ENCODE assay signal across 1 mouse cellular context in the genomic region with DNA sequence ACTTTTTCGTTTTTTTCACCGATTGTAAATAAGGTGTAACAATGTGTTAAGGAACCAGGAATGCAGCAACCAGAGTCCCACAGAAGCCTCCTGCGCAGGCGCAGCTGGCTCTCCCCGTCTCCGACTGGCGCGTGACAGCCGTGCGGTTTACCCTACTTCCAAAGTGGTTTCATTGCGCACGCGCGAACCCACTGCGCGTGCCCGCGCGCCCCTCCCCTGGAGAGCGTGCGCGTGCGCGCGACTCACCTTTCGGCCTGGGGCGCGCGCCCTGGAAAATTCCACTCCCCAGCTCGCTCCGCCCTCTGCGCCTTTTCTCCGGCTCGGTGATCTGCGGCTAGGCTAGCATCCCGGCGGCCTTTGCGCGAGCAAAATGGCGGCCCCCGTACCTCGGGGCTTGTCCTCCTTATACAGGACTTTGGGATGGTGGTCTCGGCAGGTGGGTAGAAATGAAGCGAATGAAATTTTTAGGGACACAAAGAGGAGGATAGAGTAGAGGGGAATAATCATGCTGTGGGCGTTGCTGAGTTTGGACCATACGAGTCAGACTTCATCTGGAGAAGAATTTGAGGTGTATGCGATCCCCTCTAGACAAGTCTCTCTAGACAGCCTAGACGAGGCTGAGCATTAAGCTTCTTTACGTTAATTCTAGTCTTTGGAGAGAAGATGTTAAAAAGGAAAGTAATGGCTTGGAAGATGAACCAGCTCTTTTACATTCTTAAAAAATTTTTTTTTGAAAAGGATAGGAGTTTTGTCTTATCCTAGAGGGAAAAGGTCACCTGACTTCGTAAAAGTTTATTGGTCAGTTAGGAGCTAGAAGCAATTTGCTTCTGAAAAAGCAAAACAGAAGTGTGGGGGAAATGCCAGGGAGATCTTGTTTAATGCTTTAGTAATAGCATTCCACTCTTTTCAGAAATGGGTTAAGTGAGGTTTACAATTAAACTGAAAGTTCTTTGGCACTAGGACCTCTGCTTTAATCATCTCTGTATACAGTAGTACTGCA.
TF ChIP-seq lines count a peak whose summit lies in the region.

Gene Mrpl45, plus strand, starts transcription at position 213 of the 1,000 bp plus-strand sequence.

TF ChIP-seq in CH12.LX, 34 proteins besides CTCF, POLR2A, EP300 and RAD21:
- no peak for TF ChIP-seq GABPA (IDR thresholded peaks at IDR 0.05; ENCODE audit: insufficient replicate concordance, low read depth, low read length)
- no peak for TF ChIP-seq ZKSCAN1 (IDR thresholded peaks at IDR 0.05; ENCODE audit: borderline replicate concordance, low read depth, low read length)
- TF ChIP-seq JUND (conservative IDR thresholded peaks at IDR 0.05; ENCODE audit: low read depth, low read length), result peak; percentile 21; the same call in 1 of the 2 replicates
- peak; percentile 88; the same call in 1 of the 2 replicates for TF ChIP-seq MYC (IDR thresholded peaks at IDR 0.05; ENCODE audit: low read depth, low read length)
- TF ChIP-seq SIN3A (IDR thresholded peaks at IDR 0.05; ENCODE audit: low read length), result peak; percentile 90
- TF ChIP-seq ELF1 (IDR thresholded peaks at IDR 0.05; ENCODE audit: low read depth, low read length), result no peak; the same call in 1 of the 2 replicates
- peak; percentile 84 for TF ChIP-seq MAX (IDR thresholded peaks at IDR 0.05; ENCODE audit: low read length)
- peak; percentile 95 for TF ChIP-seq POLR2AphosphoS2 (IDR thresholded peaks at IDR 0.05; ENCODE audit: low read depth, low read length)
- TF ChIP-seq MXI1 (IDR thresholded peaks at IDR 0.05; ENCODE audit: low read depth, low read length), result peak; percentile 76
- TF ChIP-seq ETS1 (conservative IDR thresholded peaks at IDR 0.05; ENCODE audit: low read depth, low read length), result no peak
- peak; percentile 73 for TF ChIP-seq USF1 (IDR thresholded peaks at IDR 0.05; ENCODE audit: low read depth, low read length)
- no peak for TF ChIP-seq E2F4 (IDR thresholded peaks at IDR 0.05; ENCODE audit: insufficient replicate concordance, low read depth, low read length)
- peak; percentile 85; the same call in 1 of the 2 replicates for TF ChIP-seq MAZ (IDR thresholded peaks at IDR 0.05; ENCODE audit: low read depth, low read length)
- TF ChIP-seq USF2 (conservative IDR thresholded peaks at IDR 0.05; ENCODE audit: low read depth, low read length), result peak; percentile 30
- TF ChIP-seq CHD1 (IDR thresholded peaks at IDR 0.05; ENCODE audit: low read depth, low read length), result peak; percentile 95
- no peak for TF ChIP-seq UBTF (IDR thresholded peaks at IDR 0.05; ENCODE audit: low read depth, low read length)
- peak; percentile 99 for TF ChIP-seq NRF1 (IDR thresholded peaks at IDR 0.05; ENCODE audit: low read depth, low read length)
- no peak for TF ChIP-seq MAFK (IDR thresholded peaks at IDR 0.05; ENCODE audit: insufficient replicate concordance, low read length)
- no peak for TF ChIP-seq SMC3 (IDR thresholded peaks at IDR 0.05; ENCODE audit: low read depth, low read length)
- TF ChIP-seq RCOR1 (conservative IDR thresholded peaks at IDR 0.05; ENCODE audit: low read depth, low read length), result peak; percentile 71; the same call in 1 of the 2 replicates
- peak; percentile 72; the same call in 1 of the 2 replicates for TF ChIP-seq KAT2A (IDR thresholded peaks at IDR 0.05; ENCODE audit: insufficient replicate concordance, low read length)
- TF ChIP-seq TCF12 (IDR thresholded peaks at IDR 0.05; ENCODE audit: low read depth, low read length), result peak; percentile 96
- peak; percentile 81 for TF ChIP-seq MEF2A (IDR thresholded peaks at IDR 0.05; ENCODE audit: borderline replicate concordance, low read depth, low read length)
- peak; percentile 85 for TF ChIP-seq HCFC1 (IDR thresholded peaks at IDR 0.05; ENCODE audit: low read depth, low read length)
- TF ChIP-seq TBP (conservative IDR thresholded peaks at IDR 0.05; ENCODE audit: low read depth, low read length), result peak; percentile 71
- peak; percentile 92 for TF ChIP-seq BHLHE40 (IDR thresholded peaks at IDR 0.05; ENCODE audit: low read depth, low read length)
- peak; percentile 92; the same call in 1 of the 2 replicates for TF ChIP-seq ZMIZ1 (IDR thresholded peaks at IDR 0.05; ENCODE audit: low read depth, low read length)
- no peak for TF ChIP-seq CHD2 (IDR thresholded peaks at IDR 0.05; ENCODE audit: low read length)
- no peak for TF ChIP-seq ZNF384 (IDR thresholded peaks at IDR 0.05; ENCODE audit: low read depth, low read length)
- peak; percentile 95 for TF ChIP-seq NELFE (IDR thresholded peaks at IDR 0.05; ENCODE audit: low read depth, low read length)
- peak; percentile 60; the same call in 1 of the 2 replicates for TF ChIP-seq IRF4 (IDR thresholded peaks at IDR 0.05; ENCODE audit: low read depth, low read length)
TF ChIP-seq in CH12.LX: peak in this region for 21.
